Mouse (Mus musculus): ENCODE measurements around the gene Pdzd11.

Gene Pdzd11

DNA sequence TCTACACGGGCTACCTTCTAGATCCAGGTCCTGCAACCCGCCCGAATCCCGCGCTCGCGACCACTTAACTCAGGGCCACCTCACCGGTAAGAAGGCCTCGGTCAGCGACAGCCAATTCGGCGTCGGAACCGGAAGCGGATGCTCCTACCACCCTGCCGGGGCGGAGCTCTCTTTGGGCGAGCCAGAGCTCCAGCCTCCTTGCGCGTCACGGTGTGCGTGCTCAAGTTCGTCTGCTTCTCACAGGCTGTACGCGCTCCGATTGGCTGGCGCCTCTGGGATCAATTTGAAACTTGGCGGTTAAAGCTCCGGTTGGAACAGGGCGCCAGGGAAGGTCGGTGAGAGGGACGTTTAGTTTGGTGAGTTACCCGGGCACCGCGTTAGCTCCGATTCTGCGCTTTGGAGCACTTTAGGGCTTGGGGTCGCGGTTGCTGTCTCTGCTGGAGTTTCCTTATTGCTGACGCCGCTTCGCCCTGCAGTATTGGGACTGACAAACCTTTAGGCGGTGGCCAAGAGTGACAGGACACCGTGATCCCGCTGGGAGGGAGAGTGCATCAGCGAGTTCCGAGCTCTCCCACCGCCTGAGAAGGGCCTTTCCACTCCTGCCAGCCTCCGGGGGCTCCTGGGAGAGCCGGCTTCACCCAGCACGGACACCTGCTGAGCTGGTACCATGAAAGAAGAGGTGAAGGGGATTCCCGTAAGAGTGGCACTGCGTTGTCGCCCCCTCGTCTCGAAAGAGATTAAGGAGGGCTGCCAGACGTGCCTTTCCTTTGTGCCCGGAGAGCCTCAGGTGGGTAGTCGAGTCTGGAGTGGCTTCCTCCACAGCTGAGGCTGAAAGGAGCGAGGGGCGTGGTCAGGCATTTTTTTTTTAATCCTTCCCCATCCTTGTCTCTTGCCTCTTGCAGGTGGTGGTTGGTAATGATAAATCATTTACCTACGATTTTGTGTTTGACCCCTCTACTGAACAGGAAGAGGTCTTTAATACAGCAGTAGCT lies at the start of gene Pdzd11:
Gene Pdzd11, minus strand, starts transcription at position 767 of the 992 bp plus-strand sequence.
- 8% methylated on average over 59 of the region's 62 CpGs for WGBS

DNA sequence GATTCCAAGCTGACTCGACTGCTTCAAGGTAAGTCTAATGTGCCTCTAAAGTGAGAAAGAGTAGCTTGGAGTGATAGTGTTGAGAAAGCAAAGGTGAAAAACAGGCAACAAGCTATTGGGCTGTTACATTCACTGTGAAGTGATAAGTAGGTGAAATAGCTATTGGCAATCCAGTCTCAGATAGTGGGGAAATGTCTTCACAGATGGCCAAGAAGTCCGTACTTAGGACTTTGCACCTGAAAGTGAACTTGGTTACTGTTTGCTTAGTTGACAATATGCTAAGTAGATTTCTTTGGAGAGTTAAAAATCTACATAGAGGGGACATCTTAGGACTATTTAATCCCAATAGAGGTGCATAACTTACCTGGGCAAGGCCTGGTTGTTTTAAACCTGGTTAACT lies 38.5 kb upstream of the Pdzd11 start:
- 89% methylated on average over 2 of the region's 2 CpGs for WGBS

DNA sequence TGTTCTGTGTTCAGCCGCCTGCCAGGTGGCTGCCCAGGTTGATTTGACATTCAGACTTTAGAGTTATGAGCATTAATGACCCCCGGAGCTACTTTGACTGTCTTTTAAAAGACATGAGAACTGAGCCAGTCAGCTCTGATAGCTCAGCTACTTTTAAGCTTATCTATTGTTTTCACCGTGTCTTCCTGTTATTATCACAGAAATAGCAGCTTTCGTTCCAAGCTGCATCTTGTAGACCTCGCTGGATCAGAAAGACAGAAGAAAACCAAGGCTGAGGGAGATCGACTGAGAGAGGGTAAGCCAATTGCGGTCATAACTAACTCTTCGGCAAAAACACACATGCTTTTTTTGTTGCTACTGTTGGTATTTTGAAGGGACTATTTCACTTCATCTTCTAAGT lies 12.1 kb upstream of the Pdzd11 start:
- WGBS: 91% methylated on average over 8 of the region's 8 CpGs

DNA sequence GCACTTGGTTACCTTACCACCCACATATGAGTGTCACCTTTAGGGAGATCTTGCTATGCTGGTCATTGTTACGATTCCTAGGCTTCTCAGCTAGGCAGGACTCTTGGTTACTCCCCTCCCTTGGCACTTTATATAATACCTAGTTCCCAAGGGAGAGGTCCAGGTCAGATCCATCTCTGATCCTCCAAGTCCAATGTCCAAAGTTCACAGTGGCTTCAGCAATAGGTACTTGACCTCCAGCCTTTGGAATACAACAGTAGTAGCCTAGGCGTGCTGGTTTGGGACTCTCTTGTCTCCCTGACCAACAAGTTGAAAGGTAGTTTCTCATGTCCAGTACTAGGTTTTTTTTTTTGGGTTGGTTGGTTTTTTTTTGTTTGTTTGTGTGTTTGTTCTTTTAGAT lies 2.7 kb upstream of the Pdzd11 start:
- 95% methylated on average over 2 of the region's 2 CpGs for WGBS

DNA sequence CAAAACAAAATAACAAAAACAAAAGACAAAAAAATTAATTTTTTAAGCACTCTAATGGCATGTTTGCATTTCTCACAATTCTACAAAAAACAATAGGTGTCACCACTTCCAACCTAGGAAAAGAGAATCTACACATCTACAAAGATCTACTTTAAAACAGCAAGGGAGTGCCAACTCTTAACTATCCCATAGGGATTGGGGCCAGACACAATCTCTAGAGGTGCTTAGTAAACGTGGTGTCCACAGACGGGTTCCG lies 894 bp downstream of the Pdzd11 start, which contains the start of gene Kif4:
Gene Kif4, plus strand, starts transcription at position 192 of the 256 bp plus-strand sequence.
- 0% methylated on average over 3 of the region's 3 CpGs for WGBS

DNA sequence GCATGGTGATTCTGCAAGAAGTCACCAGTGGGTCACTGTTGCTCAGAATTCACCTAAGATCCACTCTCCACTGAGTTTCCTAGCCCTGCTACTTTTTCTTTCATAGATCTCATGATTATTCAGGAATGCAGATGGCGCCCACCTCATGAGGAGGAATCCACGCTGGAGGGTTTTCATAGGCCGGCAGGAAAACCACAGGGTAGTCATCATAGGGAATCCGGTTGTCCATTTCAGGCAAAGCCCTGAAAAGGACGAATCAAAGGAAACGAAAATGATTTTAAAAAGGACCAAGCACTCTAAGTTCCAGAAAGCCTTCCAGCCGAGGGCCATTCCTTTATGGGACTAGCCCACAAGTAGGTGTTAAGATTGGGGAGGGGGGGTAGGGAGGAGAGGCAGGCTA lies 1.2 kb downstream of the Pdzd11 start:
- WGBS: 14% methylated on average over 7 of the region's 7 CpGs

DNA sequence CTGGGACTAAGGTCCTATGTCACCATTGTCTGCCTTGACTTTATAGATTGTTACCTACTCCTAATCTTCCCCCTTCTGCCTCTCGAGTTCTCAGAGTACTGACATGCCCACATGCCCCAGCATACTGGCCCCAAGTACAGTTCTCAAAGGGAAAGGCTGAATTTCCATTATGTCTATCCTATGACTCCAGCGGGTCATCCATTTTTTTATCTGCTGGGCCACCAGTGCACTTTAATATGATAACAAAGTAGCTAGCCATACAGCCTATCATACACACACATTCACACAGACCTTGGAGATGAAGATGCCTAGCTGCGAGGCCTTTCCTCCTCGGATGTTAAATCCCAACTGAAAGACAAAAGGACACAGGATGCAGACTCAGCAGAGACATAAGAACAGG lies 2.1 kb downstream of the Pdzd11 start:
- 92% methylated on average over 4 of the region's 4 CpGs for WGBS

DNA sequence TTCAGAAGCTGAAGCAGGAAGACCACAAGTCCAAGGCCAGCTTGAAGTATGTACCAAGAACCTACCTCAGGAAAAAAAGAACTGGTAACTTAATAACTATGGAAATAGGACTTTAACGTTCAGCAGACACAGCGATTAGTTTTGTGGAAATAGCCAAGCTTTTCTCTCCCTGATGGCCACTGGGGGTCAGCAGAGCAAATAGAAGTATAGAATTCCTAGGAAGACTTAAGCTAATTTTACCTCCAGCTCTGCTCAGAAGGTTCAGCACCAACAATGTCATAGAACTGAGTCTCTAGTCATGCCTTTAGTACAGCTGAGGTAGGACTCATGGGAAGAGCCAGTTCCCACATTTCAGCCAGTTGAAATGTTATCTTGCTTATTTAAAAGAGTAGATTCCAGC lies 5.0 kb downstream of the Pdzd11 start:
- WGBS: 21% methylated on average over 2 of the region's 2 CpGs

DNA sequence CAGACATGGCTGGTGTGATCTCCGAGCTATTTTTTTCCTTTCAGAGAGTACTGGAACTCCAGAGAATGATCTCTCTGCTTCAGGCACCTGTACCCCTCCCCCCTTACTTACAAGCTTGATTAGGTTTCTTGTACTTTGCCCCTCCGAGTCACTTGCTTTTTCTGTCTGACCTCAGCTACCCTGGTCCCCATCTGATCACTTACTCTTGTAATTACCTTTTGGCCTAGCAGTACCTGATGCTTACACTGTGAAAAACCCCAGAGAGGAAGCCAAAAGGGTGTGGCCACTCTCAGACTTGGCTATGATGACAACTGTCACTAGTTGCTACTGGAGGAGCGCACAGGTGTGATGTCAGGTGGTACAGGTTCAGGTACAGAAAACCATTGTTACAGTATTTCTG lies 7.9 kb downstream of the Pdzd11 start:
- WGBS: 64% methylated on average over 3 of the region's 3 CpGs

DNA sequence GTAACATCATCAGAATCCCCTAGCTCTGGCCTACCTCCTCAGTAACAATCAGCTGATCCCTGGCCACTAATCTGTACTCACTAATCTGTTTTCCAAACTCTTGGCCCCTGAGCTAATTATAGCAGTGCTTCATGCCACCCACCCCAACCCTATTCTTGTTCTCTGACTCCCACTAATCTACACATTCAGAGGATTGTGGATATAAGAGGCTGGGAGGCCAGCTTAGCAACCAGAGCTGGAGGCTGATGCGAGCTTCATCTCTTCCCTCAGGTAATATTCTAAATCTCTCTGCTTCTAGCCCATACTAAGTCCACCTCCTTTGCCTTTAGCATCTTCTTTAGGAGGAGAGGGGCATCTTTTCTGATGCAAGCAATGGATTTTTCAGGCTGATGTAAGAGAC lies 21.1 kb downstream of the Pdzd11 start, which contains the start of gene Arr3:
Gene Arr3, plus strand, starts transcription at position 184 of the 400 bp plus-strand sequence.
- WGBS: 31% methylated on average over 1 of the region's 1 CpGs

DNA sequence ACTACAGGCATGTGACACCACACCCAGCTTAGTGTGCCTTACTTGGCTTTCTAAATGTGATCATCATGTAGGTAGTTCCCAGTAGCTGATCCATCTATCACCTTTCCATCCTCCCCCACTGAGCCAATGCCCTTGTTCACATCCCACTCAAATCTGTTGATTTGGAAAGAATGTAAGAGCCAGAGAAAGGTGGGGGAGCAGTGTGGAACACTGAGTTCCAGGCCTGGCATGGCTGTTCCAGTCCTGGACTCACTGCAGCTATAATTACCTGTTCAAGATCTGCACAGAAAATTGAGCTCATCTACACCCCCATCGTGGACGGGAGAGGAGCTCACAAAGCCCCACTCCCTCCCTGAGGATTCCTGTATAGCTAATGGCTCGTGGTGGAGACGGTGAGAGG lies 26.6 kb downstream of the Pdzd11 start:
- 42% methylated on average over 4 of the region's 4 CpGs for WGBS

DNA sequence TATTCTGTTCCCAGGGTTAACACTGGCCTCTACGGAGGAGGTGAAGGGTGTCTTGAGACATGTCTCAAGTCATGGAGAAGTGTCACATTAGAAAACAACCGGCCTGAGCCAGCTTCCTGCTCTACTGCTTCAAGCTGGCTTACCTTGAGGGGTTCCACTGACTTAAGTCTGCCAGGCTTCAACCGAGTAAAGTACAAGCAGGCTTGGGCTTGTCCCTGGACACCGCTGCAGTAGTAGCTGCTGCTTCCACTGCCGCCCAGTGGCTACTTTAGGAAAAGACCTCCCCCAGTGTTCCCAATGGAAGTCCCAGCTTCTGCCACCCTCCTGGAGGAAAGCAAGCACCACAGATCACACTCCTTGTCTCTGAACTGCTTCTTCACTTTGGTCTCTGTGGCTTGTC lies 28.9 kb downstream of the Pdzd11 start:
- 23% methylated on average over 5 of the region's 5 CpGs for WGBS

DNA sequence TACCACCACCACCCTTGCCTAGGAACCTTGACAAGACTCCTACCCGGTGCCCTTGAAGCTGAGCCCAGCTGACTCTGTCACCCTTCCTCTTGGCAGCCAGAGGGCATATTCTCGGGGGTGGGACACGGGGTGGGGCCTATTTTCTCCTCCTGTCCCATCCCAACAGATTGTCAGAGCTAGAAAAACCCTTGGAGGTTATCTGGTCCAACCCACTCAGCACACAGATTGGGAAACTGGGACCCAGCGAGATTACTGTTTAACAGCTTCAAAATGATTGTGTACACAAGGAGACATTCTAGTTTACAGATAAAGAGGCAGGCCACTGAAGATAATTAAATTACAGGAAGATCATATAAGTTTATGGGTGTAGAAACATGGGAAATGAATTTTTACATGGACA lies 31.6 kb downstream of the Pdzd11 start, which contains the start of gene P2ry4:
Gene P2ry4, minus strand, starts transcription at position 79 of the 400 bp plus-strand sequence.
- WGBS: 59% methylated on average over 4 of the region's 4 CpGs
